Mouse (Mus musculus) C2C12 (cell line): Measurements from ENCODE around the gene Spz1.

Experiments used
- CTCF ChIP-seq: IDR thresholded peaks from one replicate; pipeline ENCODE4 v1.5.1; 2011; ENCODE audit not compliant: control insufficient read depth, insufficient read depth, insufficient read length
- USF1 ChIP-seq: IDR thresholded peaks from one replicate; pipeline ENCODE4 v1.6.1; 2011; ENCODE audit warnings: low read depth, mild to moderate bottlenecking, control low read depth, moderate library complexity

DNA sequence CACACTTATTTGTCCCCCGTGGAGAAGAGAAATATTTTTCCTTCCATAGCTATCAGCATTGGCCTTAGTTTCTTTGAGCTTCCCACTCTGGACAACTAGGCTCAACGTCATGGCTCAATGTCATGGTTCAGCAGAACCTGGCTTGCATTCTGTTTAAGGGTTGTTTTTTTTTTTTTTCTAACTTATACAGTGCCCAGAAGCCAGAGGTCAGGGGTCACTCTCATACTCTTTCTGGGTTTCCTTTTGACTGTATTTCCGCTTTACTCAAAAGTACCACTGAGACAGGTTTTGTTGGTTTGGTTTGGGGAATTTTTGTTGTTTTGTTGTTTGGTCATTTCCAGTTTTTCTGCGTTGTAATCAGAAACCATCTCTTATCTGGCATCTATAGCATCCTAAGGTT, 2.2 kb upstream of the Spz1 start:
- no peak for TF ChIP-seq USF1
- TF ChIP-seq CTCF, result no peak
